ENCODE assay signal across 22 mouse cellular contexts in genomic region chr2:20901916-20902315, GRCm38 (mm10).
DNase-seq lines count a peak whose midpoint lies in the region; ATAC-seq and TF ChIP-seq lines count a peak whose summit lies in the region.
"Had no signal": no experiment of that assay in that cellular context is flagged by ENCODE, and none has a peak within 500 bp of the region (broad histone marks: within the 10 kb centered on the region; RNA-seq: fewer than 3 reads in every experiment).

No protein-coding gene starts in this region.

- no peak for TF ChIP-seq CTCF in lung, embryonic 14.5 days (IDR thresholded peaks at IDR 0.05; ENCODE audit: low read depth)
- no peak for TF ChIP-seq CTCF in lung, adult 2 months (IDR thresholded peaks at IDR 0.05; ENCODE audit: insufficient read depth, low read length)
- no peak for TF ChIP-seq CTCF in lung, postnatal 0 days (IDR thresholded peaks at IDR 0.05)

- no peaks in the 10 kb centered on the region for H3K9me3 ChIP-seq in lung, embryonic 14.5 days (ENCODE audit: low read depth, low read length)
- H3K9me3 ChIP-seq in lung, embryonic 15.5 days = no peaks in the 10 kb centered on the region
- H3K9me3 ChIP-seq in lung, embryonic 16.5 days (ENCODE audit: control insufficient read depth, low read length) = no peaks in the 10 kb centered on the region
- H3K9me3 ChIP-seq in lung, postnatal 0 days (ENCODE audit: low read length) = no peaks in the 10 kb centered on the region
- H3K9me3 ChIP-seq: G1E had no signal

- 71% methylated on average over 4 of the region's 4 CpGs for WGBS in lung, embryonic 14.5 days
- WGBS in lung, embryonic 15.5 days = 59% methylated on average over 4 of the region's 4 CpGs
- 68% methylated on average over 4 of the region's 4 CpGs for WGBS in lung, embryonic 16.5 days
- WGBS in lung, adult 2 months = 78% methylated on average over 4 of the region's 4 CpGs
- 68% methylated on average over 4 of the region's 4 CpGs for WGBS in lung, postnatal 0 days

- no peak overlapping the region for H3K4me3 ChIP-seq in lung, embryonic 14.5 days (ENCODE audit: low read depth, low read length)
- H3K4me3 ChIP-seq in lung, embryonic 15.5 days = no peak overlapping the region
- no peak overlapping the region for H3K4me3 ChIP-seq in lung, embryonic 16.5 days (ENCODE audit: low read length)
- H3K4me3 ChIP-seq in lung, adult 2 months (replicated peaks; ENCODE audit: extremely low read depth, low read depth, low read length) = no peak overlapping the region
- no peak overlapping the region for H3K4me3 ChIP-seq in lung, postnatal 0 days (ENCODE audit: low read depth, low read length)

- no peak for TF ChIP-seq POLR2A in lung, adult 2 months (IDR thresholded peaks at IDR 0.05; ENCODE audit: borderline replicate concordance, extremely low read depth, low read depth, low read length)

- no peaks in the 10 kb centered on the region for H3K27me3 ChIP-seq in lung, embryonic 14.5 days (ENCODE audit: insufficient read depth, low read length)
- H3K27me3 ChIP-seq in lung, embryonic 15.5 days = no peaks in the 10 kb centered on the region
- no peaks in the 10 kb centered on the region for H3K27me3 ChIP-seq in lung, embryonic 16.5 days (ENCODE audit: control insufficient read depth, insufficient read depth, low read depth, low read length)
- H3K27me3 ChIP-seq in lung, postnatal 0 days (replicated peaks; ENCODE audit: insufficient read depth, low read length) = no peaks in the 10 kb centered on the region
- H3K27me3 ChIP-seq: CH12.LX, Patski had no signal

- H3K36me3 ChIP-seq in lung, embryonic 14.5 days (ENCODE audit: insufficient read depth) = no peaks in the 10 kb centered on the region
- no peaks in the 10 kb centered on the region for H3K36me3 ChIP-seq in lung, embryonic 15.5 days
- no peaks in the 10 kb centered on the region for H3K36me3 ChIP-seq in lung, embryonic 16.5 days (ENCODE audit: control insufficient read depth, insufficient read depth, low read length)
- no peaks in the 10 kb centered on the region for H3K36me3 ChIP-seq in lung, postnatal 0 days (ENCODE audit: insufficient read depth, low read length)

- peak; percentile 13 for DNase-seq in lung, embryonic 14.5 days
- DNase-seq in lung, postnatal 36 days = no peak
- no peak for DNase-seq in lung, postnatal 25 days (ENCODE audit: low spot score)
- DNase-seq in lung, adult 2 months = no peak
- peak; percentile 22 for DNase-seq in lung, postnatal 0 days (ENCODE audit: low spot score)
- no peak for DNase-seq in lung, postnatal 10 days
- DNase-seq: adrenal gland, adult 2 months; adrenal gland, adult 8-10 months; adrenal gland, postnatal 10 days; adrenal gland, postnatal 14 days; adrenal gland, postnatal 25 days; adrenal gland, postnatal 36 days; B cell, adult 2 months; cerebellum, adult 11 months; cerebellum, adult 11-12 months had no signal

- TF ChIP-seq EP300 in lung, postnatal 0 days (IDR thresholded peaks at IDR 0.05) = no peak

- no peak overlapping the region for H3K4me2 ChIP-seq in lung, embryonic 14.5 days
- H3K4me2 ChIP-seq in lung, embryonic 15.5 days = no peak overlapping the region
- no peak overlapping the region for H3K4me2 ChIP-seq in lung, embryonic 16.5 days (ENCODE audit: low read depth, low read length)
- H3K4me2 ChIP-seq in lung, postnatal 0 days (replicated peaks; ENCODE audit: low read depth, low read length) = no peak overlapping the region

- H3K27ac ChIP-seq in lung, embryonic 14.5 days (ENCODE audit: low read depth) = 0 out of 2 replicates have a peak overlapping the region, but pooled peaks have one; percentile 3
- H3K27ac ChIP-seq in lung, embryonic 15.5 days = no peak overlapping the region; the same call in 1 of the 2 replicates
- no peak overlapping the region for H3K27ac ChIP-seq in lung, embryonic 16.5 days (ENCODE audit: low read length)
- H3K27ac ChIP-seq in lung, postnatal 0 days (ENCODE audit: low read length) = no peak overlapping the region

- H3K9ac ChIP-seq in lung, embryonic 14.5 days = no peak overlapping the region
- H3K9ac ChIP-seq in lung, embryonic 15.5 days = no peak overlapping the region
- H3K9ac ChIP-seq in lung, embryonic 16.5 days (ENCODE audit: low read length) = no peak overlapping the region
- H3K9ac ChIP-seq in lung, postnatal 0 days (replicated peaks; ENCODE audit: low read depth) = no peak overlapping the region

- no peaks in the 10 kb centered on the region for H3K4me1 ChIP-seq in lung, embryonic 14.5 days (ENCODE audit: insufficient read depth)
- no peaks in the 10 kb centered on the region for H3K4me1 ChIP-seq in lung, embryonic 15.5 days
- H3K4me1 ChIP-seq in lung, embryonic 16.5 days (replicated peaks; ENCODE audit: control insufficient read depth, insufficient read depth, low read length) = no peaks in the 10 kb centered on the region
- peaks cover 2% of the 10 kb centered on the region; the same call in 1 of the 2 replicates for H3K4me1 ChIP-seq in lung, adult 2 months (ENCODE audit: control insufficient read depth, insufficient read depth, low read length)
- no peaks in the 10 kb centered on the region for H3K4me1 ChIP-seq in lung, postnatal 0 days (ENCODE audit: insufficient read depth, low read depth, low read length)

- ATAC-seq in lung, embryonic 14.5 days (ENCODE audit: insufficient read depth) = no peak
- 0 out of 2 replicates have a peak, but pooled peaks have one; percentile 46 for ATAC-seq in lung, embryonic 15.5 days (ENCODE audit: borderline replicate concordance, extremely low read depth, low FRiP score, low TSS enrichment)
- peak; percentile 65; the same call in 1 of the 2 replicates for ATAC-seq in lung, embryonic 16.5 days (ENCODE audit: low read depth)
- peak; percentile 57 for ATAC-seq in lung, postnatal 0 days
- ATAC-seq: activated CD4-positive, CD25-positive, alpha-beta regulatory T cell, adult 4 months; CD4-positive, CD25-positive, alpha-beta regulatory T cell, adult 4 months; Patski had no signal

Comparison
In these comparisons a context has a peak if more than half of its experiments do, and no peak if none do; other contexts are left out.
1. DNase-seq: peak in lung, embryonic 14.5 days (single experiment) and lung, postnatal 0 days (single experiment); none in lung, postnatal 36 days (single experiment), lung, postnatal 25 days (single experiment), lung, adult 2 months (single experiment) and lung, postnatal 10 days (single experiment).